Mouse (Mus musculus) embryonic fibroblast, embryonic 13.5 days (primary cell): ENCODE results near the gene D8Ertd738e.

Source experiments
- CTCF ChIP-seq: IDR thresholded peaks from 2 replicates; pipeline ENCODE4 v1.5.1; 2011; ENCODE audit warnings: mild to moderate bottlenecking, control low read depth, low read length, moderate library complexity, borderline replicate concordance; ENCODE audit not compliant: insufficient read depth
- POLR2A ChIP-seq: IDR thresholded peaks from 2 replicates; pipeline ENCODE4 v1.6.1; 2011; ENCODE audit warnings: low read depth, mild to moderate bottlenecking, control low read depth, low read length, moderate library complexity

- TF ChIP-seq POLR2A (no peak), CTCF (no peak)
These were observed 41.6 kb upstream of the D8Ertd738e start for GRCm38 (mm10) chr8:84291086-84291485.
